Mouse (Mus musculus) liver, postnatal 0 days (tissue): ENCODE results near the gene Phf12. TPM values are rescaled to one million over a fixed set of nuclear protein-coding genes. Genes with fewer than 3 reads are reported as not detected.

Source experiments
- ATAC-seq: fragments of 200-750 bp; cut with Nextera tagmentation; 2 replicates; pipeline ENCODE4 v1.8.0; 2017; ENCODE audit warnings: mild to moderate bottlenecking, moderate library complexity
- DNase-seq: peaks from one replicate; pipeline ENCODE4 v3.0.0-alpha.2; 2016
- H3K27ac ChIP-seq: fragments of 300-500 bp; sonication (generic); 2 replicates; pipeline ENCODE4 v1.5.1; 2014; ENCODE audit warnings: antibody characterized with exemption, moderate library complexity, mild to moderate bottlenecking, low read depth
- H3K27me3 ChIP-seq: fragments of 300-500 bp; sonication (generic); 2 replicates; pipeline ENCODE4 v1.6.1; 2014; ENCODE audit warnings: low read length, control low read depth, mixed read lengths; ENCODE audit not compliant: insufficient read depth
- H3K36me3 ChIP-seq: fragments of 300-500 bp; sonication (generic); replicated peaks from 2 replicates; pipeline ENCODE4 v1.6.1; 2014; ENCODE audit warnings: mild to moderate bottlenecking, control low read depth, low read length, moderate library complexity, mixed read lengths; ENCODE audit not compliant: insufficient read depth
- H3K4me1 ChIP-seq: fragments of 300-500 bp; sonication (generic); 2 replicates; pipeline ENCODE4 v1.6.1; 2014; ENCODE audit warnings: antibody characterized with exemption, mild to moderate bottlenecking, control low read depth; ENCODE audit not compliant: insufficient read depth
- H3K4me2 ChIP-seq: fragments of 300-500 bp; sonication (generic); 2 replicates; pipeline ENCODE4 v1.6.1; 2014; ENCODE audit warnings: low read depth, mild to moderate bottlenecking, low read length, moderate library complexity, mixed read lengths
- H3K4me3 ChIP-seq: fragments of 300-500 bp; sonication (generic); 2 replicates; pipeline ENCODE4 v1.5.1; 2014; ENCODE audit warnings: low read depth, low read length
- H3K9ac ChIP-seq: fragments of 300-500 bp; sonication (generic); replicated peaks from 2 replicates; pipeline ENCODE4 v1.6.1; 2014; ENCODE audit warnings: mild to moderate bottlenecking, moderate library complexity
- H3K9me3 ChIP-seq: fragments of 300-500 bp; sonication (generic); 2 replicates; pipeline ENCODE4 v1.6.1; 2016; ENCODE audit warnings: mild to moderate bottlenecking, control low read depth, low read length, mixed read lengths
- CTCF ChIP-seq: sonication (generic); IDR thresholded peaks from 2 replicates; pipeline ENCODE4 v1.5.1; 2016; ENCODE audit warnings: antibody characterized with exemption, low read depth
- EP300 ChIP-seq: IDR thresholded peaks from 2 replicates; pipeline ENCODE4 v1.6.1; 2016; ENCODE audit warnings: antibody characterized with exemption, low read depth, mild to moderate bottlenecking
- WGBS: fragments of 180-500 bp; shearing (Covaris S2); extraction: QIAGEN DNeasy Blood & Tissue Kit; methylation state at CpG from one replicate; pipeline ENCODE4 v1.1.7; 2014; ENCODE audit not compliant: insufficient replicate concordance; 5-methylcytosine and 5-hydroxymethylcytosine counted together
- polyA plus RNA-seq: library from polyadenylated mRNA; unstranded; fragments of >200 nt; fragmentation: Nextera tagmentation; extraction: Ambion mirVana; gene quantifications from 2 replicates; pipeline ENCODE4 v1.2.1, GENCODE M21; 2015

The Phf12 gene
- polyA plus RNA-seq, 1 experiment from 2014 or later, result 5.1 TPM

- H3K4me3 ChIP-seq, result no peak overlapping the region
- 29% methylated on average over 2 of the region's 2 CpGs for whole genome bisulfite sequencing
- DNase-seq, result peak; percentile 67
- no peak for TF ChIP-seq CTCF
- peak; percentile 99 for TF ChIP-seq EP300
- H3K27ac ChIP-seq, result peak overlapping the region; percentile 97
- H3K9ac ChIP-seq, result peak overlapping the region; percentile 52
- H3K36me3 ChIP-seq, result no peaks in the 10 kb centered on the region
- H3K27me3 ChIP-seq, result no peaks in the 10 kb centered on the region
- peaks cover 36% of the 10 kb centered on the region for H3K4me1 ChIP-seq
- peak; percentile 86 for ATAC-seq
- peak overlapping the region; percentile 55 for H3K4me2 ChIP-seq
- no peaks in the 10 kb centered on the region for H3K9me3 ChIP-seq
These were observed 83.4 kb downstream of the Phf12 start for GRCm38 (mm10) chr11:78065906-78066305.

GRCm38 (mm10) chr11:78066641-78067040, 84.1 kb downstream of the Phf12 start:
- no peaks in the 10 kb centered on the region for H3K9me3 ChIP-seq
- ATAC-seq (no peak), DNase-seq (no peak)
- H3K9ac ChIP-seq, result peak overlapping the region; percentile 52; the same call in 1 of the 2 replicates
- 67% methylated on average over 2 of the region's 2 CpGs for WGBS
- no peaks in the 10 kb centered on the region for H3K27me3 ChIP-seq
- H3K4me3 ChIP-seq, result no peak overlapping the region
- H3K27ac ChIP-seq, result peak overlapping the region; percentile 97
- peaks cover 33% of the 10 kb centered on the region for H3K4me1 ChIP-seq
- no peak for TF ChIP-seq EP300
- TF ChIP-seq CTCF, result no peak
- peak overlapping the region; percentile 55 for H3K4me2 ChIP-seq
- no peaks in the 10 kb centered on the region for H3K36me3 ChIP-seq

- Histone ChIP-seq H3K27me3 (no peaks in the 10 kb centered on the region), H3K9me3 (no peaks in the 10 kb centered on the region), H3K36me3 (peaks cover 5% of the 10 kb centered on the region), H3K9ac (no peak overlapping the region), H3K27ac (peak overlapping the region; percentile 97), H3K4me3 (no peak overlapping the region), H3K4me2 (0 out of 2 replicates have a peak overlapping the region, but pooled peaks have one; percentile 1), H3K4me1 (peaks cover 29% of the 10 kb centered on the region)
- ATAC-seq (no peak), DNase-seq (peak; percentile 11)
- TF ChIP-seq EP300, result no peak
- no peak for TF ChIP-seq CTCF
- 59% methylated on average over 5 of the region's 5 CpGs for WGBS
These were observed 85.0 kb downstream of the Phf12 start for GRCm38 (mm10) chr11:78067566-78067965.

- Histone ChIP-seq H3K4me2 (peak overlapping the region; percentile 76), H3K4me3 (peak overlapping the region; percentile 3; the same call in 1 of the 2 replicates), H3K9ac (peak overlapping the region; percentile 83), H3K27me3 (no peaks in the 10 kb centered on the region), H3K36me3 (peaks cover 20% of the 10 kb centered on the region), H3K4me1 (peaks cover 29% of the 10 kb centered on the region), H3K9me3 (no peaks in the 10 kb centered on the region), H3K27ac (peak overlapping the region; percentile 97)
- DNase-seq, result peak; percentile 24
- no peak for TF ChIP-seq EP300
- TF ChIP-seq CTCF, result no peak
- ATAC-seq, result no peak
- WGBS, result 39% methylated on average over 5 of the region's 5 CpGs
These were observed 86.6 kb downstream of the Phf12 start for GRCm38 (mm10) chr11:78069130-78069529.

DNA sequence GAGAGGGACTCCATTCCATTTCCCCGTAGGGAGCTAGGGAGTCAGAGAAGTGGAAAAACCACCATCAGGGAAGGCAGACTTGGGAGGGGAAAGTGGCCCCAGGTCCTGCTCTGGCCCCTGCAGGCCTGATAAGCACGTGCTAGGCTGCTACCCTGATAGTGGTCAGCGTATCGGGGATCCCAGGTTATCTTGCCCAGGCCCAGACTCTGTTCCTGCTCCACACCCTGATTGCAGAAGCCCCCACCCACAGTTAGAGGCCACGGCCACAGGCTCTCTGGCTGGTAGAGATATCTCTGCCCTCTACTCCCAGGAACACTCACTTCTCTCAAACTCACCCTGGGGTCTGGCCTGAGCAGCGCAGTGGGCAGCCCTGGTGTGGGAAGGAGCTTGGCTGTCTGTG, 87.1 kb downstream of the Phf12 start:
- H3K4me2 ChIP-seq, result peak overlapping the region; percentile 76
- H3K4me1 ChIP-seq, result peaks cover 29% of the 10 kb centered on the region
- peak; percentile 80 for DNase-seq

DNA sequence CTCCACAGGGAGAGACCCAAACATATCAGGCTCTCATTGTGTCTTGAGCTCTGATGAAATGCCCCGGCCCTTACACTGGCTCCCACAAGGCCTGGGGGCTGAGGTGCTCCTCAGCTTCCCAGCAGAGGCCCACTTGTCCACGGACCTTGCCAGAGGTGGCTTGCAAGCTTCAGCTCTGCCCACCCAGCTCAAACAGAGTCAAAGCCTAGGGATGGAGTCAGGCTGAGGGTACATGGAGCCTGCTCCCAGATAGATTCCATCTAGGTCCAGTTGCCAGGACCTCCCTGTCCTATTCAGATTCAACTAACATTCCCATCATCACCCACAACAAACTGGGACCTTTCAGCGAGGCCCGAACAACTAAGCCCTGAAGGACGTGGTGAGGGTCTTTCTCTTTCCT, 89.4 kb downstream of the Phf12 start:
- peak overlapping the region; percentile 68 for H3K4me3 ChIP-seq
- H3K9ac ChIP-seq, result peak overlapping the region; percentile 83
- H3K4me1 ChIP-seq, result peaks cover 20% of the 10 kb centered on the region
- no peaks in the 10 kb centered on the region for H3K9me3 ChIP-seq
- H3K4me2 ChIP-seq, result peak overlapping the region; percentile 76
- no peaks in the 10 kb centered on the region for H3K27me3 ChIP-seq
- peak overlapping the region; percentile 97 for H3K27ac ChIP-seq
- no peak for TF ChIP-seq CTCF
- no peak for TF ChIP-seq EP300
- ATAC-seq (no peak), DNase-seq (peak; percentile 16)
- peaks cover 39% of the 10 kb centered on the region for H3K36me3 ChIP-seq
- 60% methylated on average over 5 of the region's 5 CpGs for WGBS

More for the DNA sequence above, 87.1 kb downstream of the Phf12 start:
- Histone ChIP-seq H3K36me3 (peaks cover 25% of the 10 kb centered on the region), H3K9me3 (no peaks in the 10 kb centered on the region), H3K27me3 (no peaks in the 10 kb centered on the region), H3K27ac (peak overlapping the region; percentile 97), H3K4me3 (peak overlapping the region; percentile 3; the same call in 1 of the 2 replicates), H3K9ac (peak overlapping the region; percentile 83)
- peak; percentile 80 for ATAC-seq
- whole genome bisulfite sequencing, result 39% methylated on average over 6 of the region's 6 CpGs
- TF ChIP-seq EP300, result peak; percentile 100
- TF ChIP-seq CTCF, result no peak
